Mouse (Mus musculus) forelimb bud, embryonic 11.5 days (tissue): ENCODE results near the gene Arhgef26.

Source experiments
- DNase-seq: peaks from one replicate; pipeline ENCODE4 v3.0.0-alpha.2; 2012; ENCODE audit warnings: low read depth, low spot score

Arhgef26 gene

DNA sequence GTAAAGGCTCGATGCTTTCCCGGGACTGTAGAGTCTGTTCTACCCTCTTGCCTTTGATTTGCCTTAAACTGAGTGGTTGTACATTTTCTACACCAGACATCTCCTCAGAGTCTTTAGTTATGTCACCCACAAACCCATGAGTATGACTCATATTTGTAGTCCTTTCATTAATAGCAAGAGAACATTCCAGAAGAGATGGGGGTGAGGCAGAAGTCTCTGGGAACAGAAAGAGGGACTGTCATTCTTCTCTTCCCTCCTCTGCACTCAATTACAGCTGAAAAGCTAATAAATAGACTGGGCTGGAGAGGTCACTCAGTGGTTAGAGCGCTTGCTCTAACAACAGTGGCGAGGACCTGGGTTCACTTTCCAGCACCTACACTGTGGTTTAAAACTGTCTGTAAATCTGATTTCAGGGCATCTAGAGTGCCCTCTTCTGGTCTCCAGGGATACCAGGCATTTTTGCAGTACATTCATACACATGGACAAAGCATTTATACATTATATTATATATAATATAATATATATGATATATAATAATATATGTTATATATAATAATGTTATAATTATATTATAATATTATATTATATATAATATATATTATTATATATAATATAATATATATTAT lies 111.8 kb downstream of the Arhgef26 start:
- no peak for DNase-seq

DNA sequence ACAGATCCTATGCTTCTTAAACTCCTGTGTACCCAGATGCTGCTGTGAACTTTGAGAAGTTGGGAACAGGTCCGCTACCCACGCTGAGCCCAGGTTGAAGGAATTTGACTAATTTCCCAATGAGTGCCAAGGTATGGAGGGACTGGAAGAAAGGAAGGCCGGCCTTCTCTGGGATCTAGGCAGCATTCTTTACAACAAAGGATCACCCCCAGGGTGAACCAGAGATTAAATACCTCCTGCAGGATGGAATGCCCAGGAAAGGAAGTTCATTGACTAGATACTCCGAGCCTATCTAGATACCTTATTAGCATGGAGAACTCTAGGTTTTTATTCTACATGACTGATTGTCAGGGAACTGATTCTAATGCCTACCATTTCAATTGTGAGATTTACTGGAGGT lies 114.8 kb downstream of the Arhgef26 start:
- DNase-seq = no peak

- DNase-seq = no peak
These were observed 116.0 kb downstream of the Arhgef26 start for GRCm38 (mm10) chr3:62454096-62454495.

GRCm38 (mm10) chr3:62455854-62456253 lies 117.7 kb downstream of the Arhgef26 start:
- DNase-seq = no peak

DNA sequence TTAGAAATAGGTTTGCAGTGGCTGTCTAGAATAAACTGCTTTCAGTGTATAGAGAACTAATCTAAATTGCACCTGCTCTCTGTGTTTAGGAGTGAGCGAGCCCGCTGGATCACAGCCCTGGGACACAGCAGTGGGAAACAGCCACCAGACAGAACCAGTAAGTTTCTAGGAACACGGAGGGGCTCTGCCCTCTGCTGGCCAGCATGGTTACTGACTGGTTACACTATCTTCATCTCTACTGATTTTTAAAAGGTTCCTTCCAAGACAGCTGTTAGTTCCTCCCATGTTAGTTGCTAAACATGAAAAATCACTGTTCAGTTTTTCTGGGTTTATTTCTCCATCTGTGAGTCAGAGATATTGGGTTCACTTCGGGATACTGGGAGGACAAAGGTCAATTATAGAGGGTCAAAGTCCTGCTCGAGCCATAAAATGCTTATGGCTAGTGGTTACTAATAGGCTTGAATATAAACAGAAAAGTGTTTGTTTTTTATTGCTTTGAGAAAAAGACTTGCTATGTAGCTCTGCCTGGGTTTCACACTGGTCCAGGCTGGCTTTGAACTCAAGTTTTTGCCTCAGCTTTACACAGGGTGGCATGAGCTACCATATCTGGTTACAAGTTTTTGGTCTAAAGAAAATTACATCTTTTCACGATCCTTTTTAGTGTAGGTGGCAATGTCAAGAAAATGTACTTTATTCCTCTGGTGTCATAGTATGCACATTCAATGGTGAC lies 120.3 kb downstream of the Arhgef26 start:
- DNase-seq = peak; percentile 53

- peak; percentile 61 for DNase-seq
These were observed 121.3 kb downstream of the Arhgef26 start for GRCm38 (mm10) chr3:62459483-62459882.

GRCm38 (mm10) chr3:62464276-62464675 lies 126.1 kb downstream of the Arhgef26 start:
- no peak for DNase-seq

GRCm38 (mm10) chr3:62470179-62470578 lies 132.0 kb downstream of the Arhgef26 start:
- DNase-seq = no peak

- DNase-seq = no peak
These were observed 146.2 kb downstream of the Arhgef26 start for GRCm38 (mm10) chr3:62484340-62484739.

GRCm38 (mm10) chr3:62492568-62492967 lies 154.4 kb downstream of the Arhgef26 start:
- no peak for DNase-seq

DNA sequence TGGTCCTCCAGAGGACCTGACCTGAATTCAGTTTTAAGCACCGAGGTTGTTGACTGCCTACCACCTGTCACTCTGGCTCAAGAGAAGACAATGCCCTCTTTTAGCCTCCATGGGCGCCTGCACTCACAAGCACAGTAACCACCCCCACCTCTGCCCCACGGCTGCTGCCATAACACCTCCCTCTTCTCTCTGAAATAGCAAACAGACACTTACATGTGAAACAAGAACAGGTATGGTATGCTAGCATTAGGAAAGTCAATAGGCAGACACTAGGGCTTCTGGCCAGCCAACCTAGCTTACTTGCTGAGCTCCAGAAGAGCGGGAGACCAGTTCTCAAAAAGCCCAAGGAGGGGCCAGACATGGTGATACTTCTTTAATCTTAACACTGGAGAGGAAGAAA lies 161.2 kb downstream of the Arhgef26 start:
- no peak for DNase-seq

GRCm38 (mm10) chr3:62505166-62505900 lies 167.2 kb downstream of the Arhgef26 start:
- DNase-seq = no peak

- DNase-seq = peak; percentile 97
These were observed 168.5 kb downstream of the Arhgef26 start, which contains the start of gene Dhx36 for GRCm38 (mm10) chr3:62506488-62507205. TSS of gene Dhx36 (minus strand) at chr3:62507004.

DNA sequence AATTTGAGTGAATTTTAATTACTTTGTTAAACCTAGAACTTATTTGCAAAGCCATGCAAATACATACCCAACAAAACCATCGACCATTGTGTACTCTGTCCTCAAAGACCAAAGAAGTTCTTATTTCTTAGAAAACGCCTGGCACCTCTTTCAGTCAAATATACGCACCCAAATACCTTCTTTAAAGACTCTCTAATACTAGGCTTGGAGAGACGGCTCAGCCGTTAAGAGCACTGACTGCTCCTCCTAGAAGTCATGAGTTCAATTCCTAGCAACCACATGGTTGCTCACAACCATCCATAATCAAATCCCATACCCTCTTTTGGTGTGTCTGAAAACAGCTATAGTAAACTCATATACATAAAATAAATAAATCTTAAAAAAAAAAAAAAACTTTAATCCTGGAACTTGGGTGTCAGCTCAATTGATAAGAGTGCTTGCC lies 169.1 kb downstream of the Arhgef26 start:
- DNase-seq = no peak
